Mouse (Mus musculus): ENCODE results near the gene Egln1. TPM values are rescaled to one million over a fixed set of nuclear protein-coding genes. Genes with fewer than 3 reads are reported as not detected.

The Egln1 gene
- total RNA-seq, 1 experiment from 2014 or later, result 24.0 TPM

DNA sequence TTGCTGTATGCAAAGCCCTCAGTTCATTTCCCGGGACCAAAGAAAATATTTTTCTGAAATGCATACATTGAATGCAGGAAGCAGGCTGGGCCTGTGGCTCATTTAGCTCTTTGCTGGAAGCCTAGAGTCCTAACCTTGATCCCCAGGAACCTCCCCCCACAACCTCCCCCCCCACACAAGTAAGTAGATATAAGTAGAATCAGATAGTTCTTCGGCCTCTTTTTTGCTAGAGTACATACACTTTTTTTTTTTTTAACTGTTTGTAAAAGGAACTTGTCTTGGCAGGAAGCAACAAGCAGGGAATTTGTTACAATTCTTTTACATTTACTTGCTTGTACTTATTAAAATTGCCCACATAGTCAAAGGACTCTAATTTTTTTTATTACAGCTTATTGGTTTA lies 1.7 kb upstream of the Egln1 start:
- no peak for ATAC-seq (replicated peaks in 1 of 2; ENCODE audit: insufficient read depth in 1 of 2, low FRiP score in 2 of 2, low TSS enrichment in 1 of 2, low read depth in 1 of 2, poor library complexity in 2 of 2, severe bottlenecking in 2 of 2)

DNA sequence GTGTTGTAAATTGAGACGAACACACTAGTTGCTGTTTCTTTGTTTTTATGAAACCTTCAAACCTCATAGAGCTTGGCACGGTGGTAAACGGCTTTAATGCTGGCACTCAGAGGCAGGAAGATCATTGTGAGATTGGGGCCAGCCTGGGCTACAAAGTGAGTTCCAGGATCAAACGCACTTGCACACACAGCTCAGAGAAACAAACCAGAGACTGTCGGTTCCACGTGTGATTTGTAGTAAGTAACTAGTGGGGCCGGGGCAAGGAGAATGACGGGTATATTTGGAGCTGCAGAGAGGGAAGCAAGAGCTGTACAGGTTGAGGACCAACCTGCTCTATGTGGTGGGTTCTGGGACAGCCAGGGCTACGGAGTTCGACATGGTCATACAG lies 939 bp upstream of the Egln1 start:
- no peak; a peak in 1 of 4 replicates for ATAC-seq (replicated peaks in 1 of 2; ENCODE audit: insufficient read depth in 1 of 2, low FRiP score in 2 of 2, low TSS enrichment in 1 of 2, low read depth in 1 of 2, poor library complexity in 2 of 2, severe bottlenecking in 2 of 2)

DNA sequence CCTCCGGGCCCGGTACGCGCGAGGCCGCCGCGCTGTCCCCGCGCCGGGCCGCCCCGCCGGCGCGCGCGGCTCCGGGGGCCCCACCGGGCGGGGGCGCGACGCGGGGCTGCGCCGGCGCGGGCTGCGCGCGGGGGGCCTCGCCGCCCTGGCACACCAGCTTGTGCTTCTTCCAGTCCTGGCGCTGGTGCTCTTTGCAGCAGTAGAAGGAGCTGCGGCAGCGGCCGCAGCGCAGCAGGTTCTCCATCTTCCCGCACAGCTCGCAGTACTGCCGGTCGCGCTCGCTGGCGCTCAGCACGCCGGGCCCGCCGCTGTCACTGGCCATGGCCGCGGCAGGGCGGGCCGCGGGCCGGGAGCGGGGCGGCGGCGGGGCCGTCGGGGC lies 402 bp downstream of the Egln1 start:
- no peak for ATAC-seq (replicated peaks in 1 of 2; ENCODE audit: insufficient read depth in 1 of 2, low FRiP score in 2 of 2, low TSS enrichment in 1 of 2, low read depth in 1 of 2, poor library complexity in 2 of 2, severe bottlenecking in 2 of 2)

GRCm38 (mm10) chr8:124947865-124948732 lies 1.0 kb downstream of the Egln1 start:
- peak; percentile 13 to 55; a peak in 1 of 4 replicates for ATAC-seq (replicated peaks in 1 of 2; ENCODE audit: insufficient read depth in 1 of 2, low FRiP score in 2 of 2, low TSS enrichment in 1 of 2, low read depth in 1 of 2, poor library complexity in 2 of 2, severe bottlenecking in 2 of 2)

- no peak for ATAC-seq (replicated peaks in 1 of 2; ENCODE audit: insufficient read depth in 1 of 2, low FRiP score in 2 of 2, low TSS enrichment in 1 of 2, low read depth in 1 of 2, poor library complexity in 2 of 2, severe bottlenecking in 2 of 2)
Measured at GRCm38 (mm10) chr8:124944406-124944805, 4.7 kb downstream of the Egln1 start.

DNA sequence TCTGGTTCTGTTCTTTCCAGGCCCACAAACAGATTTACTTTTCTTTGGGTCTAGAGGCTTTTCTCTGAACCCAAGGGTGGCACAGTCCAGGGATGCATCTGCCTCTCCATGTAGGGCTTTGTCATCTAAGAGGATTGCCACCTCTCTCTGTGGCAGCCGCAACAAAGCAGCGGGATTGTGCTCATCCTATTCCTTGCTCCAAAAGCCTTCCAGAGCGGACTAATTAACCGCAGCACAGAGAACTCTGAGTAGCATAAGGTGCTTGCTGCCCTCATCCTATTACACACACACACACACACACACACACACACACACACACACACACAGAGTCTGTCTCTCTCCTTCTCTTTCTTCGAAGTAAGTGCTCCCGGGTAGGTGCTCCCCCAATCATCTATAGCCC lies 5.3 kb downstream of the Egln1 start:
- ATAC-seq (replicated peaks in 1 of 2; ENCODE audit: insufficient read depth in 1 of 2, low FRiP score in 2 of 2, low TSS enrichment in 1 of 2, low read depth in 1 of 2, poor library complexity in 2 of 2, severe bottlenecking in 2 of 2), result no peak

DNA sequence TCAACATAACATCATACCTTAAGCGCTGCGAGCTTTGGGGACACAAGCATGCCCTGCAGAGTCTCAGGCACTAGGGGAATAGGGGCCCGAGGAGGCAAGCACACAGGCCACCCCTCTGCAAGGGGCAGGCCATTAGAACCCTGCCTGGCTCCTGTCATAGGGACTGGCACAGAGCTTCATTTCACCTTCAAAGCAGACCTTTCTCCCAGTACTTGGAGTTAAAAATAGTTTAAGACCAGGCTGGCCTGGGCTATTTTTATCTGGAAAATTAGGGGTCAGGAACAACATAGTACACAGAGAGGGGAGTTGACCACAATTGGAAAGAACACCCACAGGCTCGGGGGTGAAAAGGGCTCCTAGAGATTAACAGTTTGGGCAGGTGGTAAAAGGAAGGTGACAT lies 11.8 kb downstream of the Egln1 start:
- ATAC-seq (replicated peaks in 1 of 2; ENCODE audit: insufficient read depth in 1 of 2, low FRiP score in 2 of 2, low TSS enrichment in 1 of 2, low read depth in 1 of 2, poor library complexity in 2 of 2, severe bottlenecking in 2 of 2), result no peak

GRCm38 (mm10) chr8:124936699-124937098 lies 12.4 kb downstream of the Egln1 start:
- no peak for ATAC-seq (replicated peaks in 1 of 2; ENCODE audit: insufficient read depth in 1 of 2, low FRiP score in 2 of 2, low TSS enrichment in 1 of 2, low read depth in 1 of 2, poor library complexity in 2 of 2, severe bottlenecking in 2 of 2)

DNA sequence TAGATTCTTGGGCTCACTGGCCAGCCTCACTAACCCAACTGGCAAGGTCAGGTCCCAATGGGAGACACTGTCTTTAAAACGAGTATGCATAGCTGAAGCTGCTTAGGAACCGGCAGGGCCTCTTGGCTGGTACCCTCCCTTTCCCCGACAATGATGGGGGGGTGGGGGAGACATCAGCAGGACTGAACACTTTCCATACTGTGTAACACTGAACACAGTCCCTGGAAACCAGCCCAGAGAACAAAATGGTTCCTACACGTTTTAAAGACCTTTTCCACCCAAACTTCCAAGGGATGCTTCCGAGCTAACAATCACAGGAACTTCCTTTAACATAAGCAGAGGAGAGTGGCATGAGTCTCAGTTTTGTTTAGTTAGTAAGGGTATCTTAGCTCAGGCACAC lies 14.0 kb downstream of the Egln1 start:
- ATAC-seq (replicated peaks in 1 of 2; ENCODE audit: insufficient read depth in 1 of 2, low FRiP score in 2 of 2, low TSS enrichment in 1 of 2, low read depth in 1 of 2, poor library complexity in 2 of 2, severe bottlenecking in 2 of 2), result no peak

DNA sequence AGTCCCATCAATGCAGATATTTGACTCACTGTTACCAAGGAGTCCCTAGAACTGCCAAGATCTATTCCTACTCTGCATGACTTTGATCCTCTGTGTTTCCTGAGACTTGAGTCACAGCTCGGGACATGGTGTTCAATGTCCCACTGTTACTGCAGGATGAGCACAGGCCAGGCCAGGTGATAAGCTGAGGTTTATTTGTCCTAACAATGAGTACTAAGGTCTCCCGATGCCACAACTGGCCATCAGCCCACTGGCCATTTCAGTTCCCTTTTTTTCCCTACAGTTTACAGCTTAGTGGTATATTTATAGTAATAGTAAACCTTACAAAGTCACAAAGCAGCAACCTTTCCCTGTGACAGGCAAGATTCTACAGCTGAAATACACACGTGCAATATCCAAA lies 16.7 kb downstream of the Egln1 start:
- no peak for ATAC-seq (replicated peaks in 1 of 2; ENCODE audit: insufficient read depth in 1 of 2, low FRiP score in 2 of 2, low TSS enrichment in 1 of 2, low read depth in 1 of 2, poor library complexity in 2 of 2, severe bottlenecking in 2 of 2)

DNA sequence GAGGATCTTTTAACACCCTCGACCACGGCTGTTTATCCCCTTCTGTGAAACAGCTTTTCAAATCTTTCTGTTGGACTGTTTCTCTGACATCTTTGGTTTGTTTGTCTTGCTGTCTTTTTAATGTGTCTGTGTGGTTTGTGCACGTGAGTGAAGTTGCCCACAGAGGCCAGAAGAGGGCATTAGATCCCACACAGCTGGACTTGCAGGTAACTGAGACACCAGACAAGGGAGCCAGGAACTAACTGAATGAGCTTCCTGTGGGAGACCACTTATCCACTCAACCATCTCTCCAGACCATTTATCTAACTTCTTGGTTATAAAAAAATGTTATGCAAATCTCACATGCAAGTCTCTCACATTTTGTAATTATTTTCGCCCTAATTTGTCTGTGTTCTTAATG lies 18.5 kb downstream of the Egln1 start:
- ATAC-seq (replicated peaks in 1 of 2; ENCODE audit: insufficient read depth in 1 of 2, low FRiP score in 2 of 2, low TSS enrichment in 1 of 2, low read depth in 1 of 2, poor library complexity in 2 of 2, severe bottlenecking in 2 of 2), result no peak

- ATAC-seq (replicated peaks in 1 of 2; ENCODE audit: insufficient read depth in 1 of 2, low FRiP score in 2 of 2, low TSS enrichment in 1 of 2, low read depth in 1 of 2, poor library complexity in 2 of 2, severe bottlenecking in 2 of 2), result no peak
Measured at GRCm38 (mm10) chr8:124930086-124930485, 19.0 kb downstream of the Egln1 start.

DNA sequence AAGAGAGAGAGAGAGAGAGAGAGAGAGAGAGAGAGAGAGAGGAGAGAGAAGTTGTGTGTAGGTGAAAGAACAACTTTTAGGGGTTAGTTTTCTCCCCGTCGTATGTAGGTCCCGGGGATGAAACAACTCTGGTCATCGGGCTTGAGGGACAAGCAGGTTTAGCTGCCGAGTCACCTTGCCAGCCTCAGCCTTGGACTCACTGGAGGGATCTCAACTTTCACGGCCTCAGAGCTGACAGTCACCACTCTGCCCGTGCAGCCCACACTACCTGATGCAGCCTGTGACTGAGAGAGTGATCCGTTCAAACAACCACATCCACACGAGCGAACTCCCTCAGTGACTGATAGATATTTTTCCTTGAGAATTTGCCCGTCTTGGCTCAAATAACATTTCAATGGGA lies 20.1 kb downstream of the Egln1 start:
- no peak for ATAC-seq (replicated peaks in 1 of 2; ENCODE audit: insufficient read depth in 1 of 2, low FRiP score in 2 of 2, low TSS enrichment in 1 of 2, low read depth in 1 of 2, poor library complexity in 2 of 2, severe bottlenecking in 2 of 2)

GRCm38 (mm10) chr8:124926351-124926771 lies 22.8 kb downstream of the Egln1 start:
- no peak for ATAC-seq (replicated peaks in 1 of 2; ENCODE audit: insufficient read depth in 1 of 2, low FRiP score in 2 of 2, low TSS enrichment in 1 of 2, low read depth in 1 of 2, poor library complexity in 2 of 2, severe bottlenecking in 2 of 2)

- ATAC-seq (replicated peaks in 1 of 2; ENCODE audit: insufficient read depth in 1 of 2, low FRiP score in 2 of 2, low TSS enrichment in 1 of 2, low read depth in 1 of 2, poor library complexity in 2 of 2, severe bottlenecking in 2 of 2), result peak; percentile 59 to 63
Measured at GRCm38 (mm10) chr8:124925544-124926266, 23.4 kb downstream of the Egln1 start.

- peak in 1 of 2 experiments; percentile 9; a peak in 1 of 4 replicates for ATAC-seq (replicated peaks in 1 of 2; ENCODE audit: insufficient read depth in 1 of 2, low FRiP score in 2 of 2, low TSS enrichment in 1 of 2, low read depth in 1 of 2, poor library complexity in 2 of 2, severe bottlenecking in 2 of 2)
Measured at GRCm38 (mm10) chr8:124923971-124924652, 25.0 kb downstream of the Egln1 start.

GRCm38 (mm10) chr8:124922490-124923089 lies 26.5 kb downstream of the Egln1 start:
- 0 out of 4 replicates have a peak, but pooled peaks of 1 of the 2 experiments have one; percentile 7 for ATAC-seq (replicated peaks in 1 of 2; ENCODE audit: insufficient read depth in 1 of 2, low FRiP score in 2 of 2, low TSS enrichment in 1 of 2, low read depth in 1 of 2, poor library complexity in 2 of 2, severe bottlenecking in 2 of 2)
